Mouse (Mus musculus): ENCODE data around the gene Gm21637. TPM values are rescaled to one million over a fixed set of nuclear protein-coding genes. Genes with fewer than 3 reads are reported as not detected.
"Not testable (repeated sequence)": the region's sequence is repeated elsewhere in the genome, so short reads cannot be mapped to it uniquely, and the experiment has no call there.

Gm21637 gene
- not detected for total RNA-seq (2021)

DNA sequence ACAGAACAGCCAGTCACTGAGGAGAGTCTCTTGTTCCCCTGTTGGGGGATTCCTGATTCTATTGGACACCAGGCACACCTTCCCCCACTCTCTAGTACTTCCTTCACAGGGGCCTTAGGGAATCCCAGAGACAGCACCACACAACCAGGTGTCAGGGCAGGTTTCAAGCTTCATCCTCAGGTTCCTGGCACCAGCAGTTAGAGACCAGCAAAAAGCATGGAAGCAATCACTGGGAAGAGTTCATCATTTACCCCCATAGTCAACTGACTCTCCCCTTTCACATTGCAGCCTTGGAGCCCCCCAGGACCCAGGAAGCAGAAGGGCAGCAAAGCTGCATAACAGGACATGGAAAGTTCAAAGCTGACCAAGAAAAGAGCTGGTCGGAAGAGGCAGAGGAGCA, at the start of gene Gm21637:
Gene Gm21637 (plus strand): TSS at position 301 of the 400 bp plus-strand sequence.
- DNase-seq (ENCODE audit: extremely low spot score in 1 of 2, low spot score in 1 of 2), result not testable (repeated sequence)

Other genes starting within 250 kb of the Gm21637 start
- gene Btbd35f25, start 244.9 kb upstream of the Gm21637 start, total RNA-seq (2021), result not detected
- gene Btbd35f22, start 85.8 kb downstream of the Gm21637 start, total RNA-seq (2021), result not detected

Data from layer of hippocampus, postnatal 25 days (tissue).